Mouse (Mus musculus) spleen, postnatal 4 days (tissue): Measurements from ENCODE around the gene Dnmt3a.

Source experiments
- DNase-seq, 2 experiments: peaks; one replicate each; pipeline ENCODE4 v3.0.0; 2022; ENCODE audit warnings: low spot score in 2 of 2

The Dnmt3a gene

DNA sequence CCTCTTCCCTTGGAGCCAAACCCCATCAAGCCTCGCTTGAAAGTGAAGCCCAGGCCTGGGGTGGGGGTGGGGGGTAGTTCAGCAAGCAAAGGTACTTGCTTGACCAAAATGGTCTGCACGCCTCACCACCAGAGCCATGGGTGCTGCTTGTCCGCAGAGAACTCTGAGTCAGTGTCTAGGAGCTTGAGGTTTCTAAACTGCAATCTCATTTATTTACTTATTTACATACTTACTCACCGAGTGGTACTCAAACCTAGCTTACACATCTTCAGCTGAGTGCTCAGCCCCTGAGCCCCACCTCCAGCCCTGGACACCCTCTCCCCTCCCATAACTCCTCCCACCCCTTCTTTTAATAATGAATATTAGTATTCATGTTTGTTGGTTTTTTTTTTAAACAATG, 48.6 kb downstream of the Dnmt3a start:
- DNase-seq = no peak

DNA sequence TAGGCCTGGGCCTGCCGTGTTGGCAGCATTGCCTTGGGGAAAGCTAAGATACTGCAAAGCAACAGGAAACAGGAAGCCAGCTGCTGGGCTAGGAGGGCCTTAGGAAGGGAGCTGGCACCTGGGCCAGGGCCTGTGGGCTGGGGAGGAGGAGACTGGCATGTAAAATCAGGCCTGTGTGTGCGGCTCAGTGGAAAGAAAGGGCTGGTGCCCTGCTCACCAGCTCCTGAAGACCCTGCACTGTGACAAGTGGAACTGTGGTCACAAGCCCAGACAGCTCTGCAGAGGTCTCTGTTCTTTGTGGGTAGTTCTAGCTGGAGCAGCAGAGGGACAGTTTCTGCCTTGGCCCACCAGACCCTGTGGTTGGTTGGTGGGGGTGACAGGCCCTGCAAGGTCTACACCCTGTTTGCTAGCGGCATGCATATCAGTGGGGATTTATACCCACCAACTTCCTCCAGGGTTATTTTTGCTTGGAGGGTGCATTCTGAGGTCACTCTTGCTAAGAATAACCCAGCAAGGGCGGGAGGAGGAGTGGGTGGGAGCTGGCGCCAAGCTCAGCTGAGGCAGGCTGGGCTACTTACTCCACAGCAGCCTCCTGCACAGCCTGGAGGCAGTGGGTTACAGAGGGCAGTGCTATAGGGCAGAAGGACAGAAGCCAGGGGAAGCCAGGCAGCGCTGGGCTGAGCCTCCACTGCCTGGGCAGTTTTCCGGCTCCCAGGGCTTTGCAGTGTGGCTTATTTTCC, 50.1 kb downstream of the Dnmt3a start:
- DNase-seq = peak; percentile 47 to 74

DNA sequence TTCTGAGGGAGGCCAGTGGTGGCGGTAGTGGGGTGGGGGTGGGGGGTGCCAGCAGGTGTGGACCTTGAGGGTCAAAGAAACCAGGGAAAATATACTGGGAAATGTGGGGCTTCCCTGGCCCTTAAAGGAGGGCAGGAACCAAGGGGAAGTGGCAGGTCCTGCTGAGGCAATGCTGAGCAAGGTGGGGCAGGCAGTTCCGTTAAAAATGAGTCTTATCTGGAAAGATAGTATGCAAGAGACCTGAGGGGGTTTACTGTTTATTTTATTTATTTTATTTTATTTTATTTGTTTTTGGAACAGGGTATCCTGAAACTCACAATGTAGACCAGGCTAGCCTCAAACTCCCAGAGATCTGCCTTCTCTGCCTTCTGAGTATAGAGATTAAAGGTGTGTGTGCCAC, 50.9 kb downstream of the Dnmt3a start:
- no peak for DNase-seq

DNA sequence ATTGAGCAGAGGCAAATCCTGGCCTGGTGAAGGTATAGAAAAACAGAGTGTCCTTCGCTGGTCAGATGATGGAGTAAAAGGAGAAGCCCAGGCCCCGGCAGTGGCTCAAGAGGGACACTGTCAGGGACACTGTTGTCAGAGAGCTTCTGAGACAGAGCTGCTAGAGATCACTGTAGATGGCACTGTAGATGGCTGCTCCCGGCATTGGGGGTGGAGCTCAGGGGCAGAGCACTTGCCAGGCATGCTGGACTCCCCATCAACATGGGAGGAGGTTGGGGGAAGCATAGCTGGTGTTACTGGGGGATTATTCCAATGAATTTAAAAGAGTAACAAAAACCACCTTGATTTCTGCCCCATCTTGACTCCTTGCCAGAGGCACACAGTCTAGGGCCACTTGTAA, 51.4 kb downstream of the Dnmt3a start:
- no peak for DNase-seq

DNA sequence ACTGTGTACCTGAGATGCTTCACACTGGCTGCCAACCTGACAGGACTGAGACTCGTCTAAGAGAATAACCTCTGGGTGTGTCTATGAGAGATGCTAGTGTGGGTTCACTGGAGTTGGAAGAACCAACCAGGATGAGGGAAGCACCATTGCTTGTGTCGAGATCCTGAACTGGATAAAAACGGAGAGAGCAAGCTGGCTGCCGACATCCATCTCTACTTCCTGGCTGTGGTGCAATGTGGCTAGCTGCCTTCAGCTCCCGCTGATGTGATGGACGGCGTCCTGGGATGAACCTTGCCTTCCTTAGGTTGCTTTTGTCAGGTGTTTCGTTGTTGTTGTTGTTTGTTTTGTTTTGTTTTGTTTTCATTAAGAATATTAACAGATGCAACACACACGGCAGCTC, 52.0 kb downstream of the Dnmt3a start:
- DNase-seq = no peak

DNA sequence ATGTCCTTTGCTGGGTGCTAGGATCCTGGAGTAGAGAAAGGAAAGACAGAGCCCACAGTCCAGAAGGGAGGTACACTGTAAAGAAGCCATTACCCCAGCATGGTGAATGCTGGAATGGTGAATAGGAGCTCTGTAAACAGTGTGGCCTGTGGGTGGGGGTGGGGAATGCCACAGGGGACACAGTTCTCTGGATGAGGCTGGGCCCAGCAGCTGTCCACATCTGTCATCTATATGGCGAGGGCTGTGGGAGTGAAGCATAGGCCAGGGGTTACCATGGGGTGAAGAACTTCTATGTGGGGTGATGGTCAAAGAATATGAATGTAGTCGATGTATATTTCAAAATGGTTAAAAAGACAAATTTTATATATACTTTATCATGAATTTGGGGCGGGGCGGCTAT, 52.9 kb downstream of the Dnmt3a start:
- DNase-seq = no peak

DNA sequence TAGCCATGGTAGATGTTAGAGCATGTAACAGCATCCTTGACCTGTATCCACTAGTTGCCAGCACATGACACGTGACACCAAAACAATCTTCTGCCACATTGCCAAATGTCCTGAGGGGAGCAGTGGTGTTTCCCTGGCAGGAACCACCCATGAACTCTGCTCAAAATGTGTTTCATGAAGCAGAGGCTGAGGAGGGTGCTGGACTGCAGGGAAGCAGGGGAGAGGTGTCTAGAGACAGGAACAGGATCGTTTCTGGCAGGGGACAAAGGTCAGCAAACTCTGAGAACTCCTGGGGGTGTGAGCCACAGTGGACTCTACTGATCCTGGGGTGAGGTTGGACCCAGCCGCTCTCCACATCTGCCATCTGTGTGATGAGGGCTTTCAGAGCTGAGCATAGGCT, 53.7 kb downstream of the Dnmt3a start:
- no peak for DNase-seq

DNA sequence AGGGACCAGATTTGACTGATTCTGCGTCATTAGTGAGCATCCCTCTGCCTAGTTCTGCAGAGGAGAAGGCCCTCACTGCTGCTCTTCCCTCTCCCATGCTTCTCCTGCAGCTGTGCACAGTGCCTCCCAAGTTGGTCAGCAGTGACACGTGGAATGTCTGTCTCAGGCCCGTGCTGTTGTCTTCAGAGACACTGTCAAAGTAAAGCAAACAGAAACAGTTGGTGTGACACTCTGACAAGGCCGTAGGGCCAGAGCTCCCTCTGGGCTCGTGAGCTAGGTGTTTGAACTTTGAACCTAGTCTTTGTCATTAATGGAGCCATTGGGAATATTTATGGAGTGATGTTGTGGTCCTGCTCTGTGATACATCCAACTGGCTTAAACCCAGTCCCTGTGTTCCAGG, 54.2 kb downstream of the Dnmt3a start:
- DNase-seq = no peak

DNA sequence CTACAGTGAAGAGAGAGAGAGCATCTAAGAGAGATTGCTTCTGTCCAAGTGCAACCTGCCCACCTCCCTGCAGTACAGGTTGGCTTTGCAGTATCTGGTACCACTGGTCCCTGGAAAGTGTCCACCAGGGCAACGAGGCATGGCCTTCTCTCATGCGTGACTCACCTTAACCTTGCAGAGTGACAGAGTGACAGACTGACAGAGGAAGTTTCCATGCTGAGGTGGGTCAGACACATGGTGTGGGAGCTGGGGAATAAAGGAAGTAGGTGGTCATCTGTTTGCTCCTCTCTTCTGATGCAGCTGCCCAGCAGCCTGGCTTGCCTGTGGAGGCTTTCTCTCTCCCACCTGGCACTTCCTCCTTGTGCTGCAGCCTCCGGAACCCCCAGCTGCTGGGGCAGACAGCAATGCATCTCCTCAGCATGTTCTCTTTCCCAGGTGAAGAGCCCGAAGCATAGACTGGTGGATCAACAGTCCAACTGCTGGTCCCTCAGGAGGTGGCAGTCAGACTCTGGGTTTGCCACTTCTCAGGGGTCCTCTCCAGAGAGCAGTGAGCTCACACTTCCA, 55.9 kb downstream of the Dnmt3a start:
- no peak for DNase-seq

DNA sequence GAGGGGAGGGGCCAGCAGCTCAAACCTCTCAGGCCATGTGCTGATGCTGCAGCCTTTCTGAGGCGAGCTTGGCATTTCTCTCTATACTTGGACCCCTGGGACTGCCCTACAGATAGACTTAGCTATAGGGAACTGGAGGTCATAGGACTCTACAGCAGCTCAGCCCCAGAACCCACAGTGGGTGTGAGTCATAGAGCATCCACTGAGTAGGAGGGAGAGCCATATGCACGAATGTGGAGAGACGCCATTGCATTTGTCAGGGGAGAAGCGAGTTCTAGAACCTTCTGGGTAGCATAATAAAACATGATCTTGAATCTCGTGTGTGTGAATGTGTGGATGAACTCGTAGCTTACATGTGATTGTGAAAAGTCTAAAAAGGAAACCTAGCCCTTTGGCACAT, 56.4 kb downstream of the Dnmt3a start:
- DNase-seq = no peak

DNA sequence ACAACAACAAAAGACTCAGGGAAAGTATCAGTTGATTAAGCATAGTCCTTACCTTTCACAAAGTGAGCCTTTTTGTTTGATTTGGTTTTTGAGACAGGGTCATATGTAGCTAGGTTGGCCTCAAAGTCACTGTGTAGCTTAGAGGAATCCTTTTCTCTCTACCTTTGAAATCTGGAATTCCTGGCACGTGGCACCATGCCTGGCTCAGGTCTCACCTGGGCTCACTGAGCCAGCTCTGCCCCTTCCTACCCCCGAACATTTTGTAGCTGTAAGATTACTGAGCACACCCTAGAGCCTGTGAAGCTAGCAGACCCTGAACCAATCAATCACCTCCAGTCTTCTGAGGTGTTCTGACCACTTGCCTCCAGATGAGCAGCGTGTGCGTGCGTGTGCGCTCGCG, 58.4 kb downstream of the Dnmt3a start:
- no peak for DNase-seq

DNA sequence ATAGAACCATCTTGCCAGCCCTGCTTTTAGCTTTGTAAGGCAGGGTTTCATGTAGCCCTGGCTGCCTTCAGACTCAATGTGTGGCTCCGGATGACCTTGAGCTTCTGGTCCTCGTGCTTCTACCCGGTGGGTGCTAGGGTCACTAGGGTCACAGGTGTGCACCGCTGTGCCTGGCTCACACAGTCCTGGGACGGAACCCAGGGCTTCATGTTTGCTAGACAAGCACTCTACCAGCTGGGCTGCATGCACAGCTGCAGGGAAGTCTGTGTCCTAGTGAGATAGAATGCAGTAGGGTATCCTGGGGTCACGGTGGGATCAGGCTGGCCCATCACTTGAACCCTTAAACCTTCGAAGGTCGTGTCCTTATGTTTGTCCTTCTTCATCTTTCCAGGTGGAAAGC, 59.8 kb downstream of the Dnmt3a start:
- DNase-seq = no peak

DNA sequence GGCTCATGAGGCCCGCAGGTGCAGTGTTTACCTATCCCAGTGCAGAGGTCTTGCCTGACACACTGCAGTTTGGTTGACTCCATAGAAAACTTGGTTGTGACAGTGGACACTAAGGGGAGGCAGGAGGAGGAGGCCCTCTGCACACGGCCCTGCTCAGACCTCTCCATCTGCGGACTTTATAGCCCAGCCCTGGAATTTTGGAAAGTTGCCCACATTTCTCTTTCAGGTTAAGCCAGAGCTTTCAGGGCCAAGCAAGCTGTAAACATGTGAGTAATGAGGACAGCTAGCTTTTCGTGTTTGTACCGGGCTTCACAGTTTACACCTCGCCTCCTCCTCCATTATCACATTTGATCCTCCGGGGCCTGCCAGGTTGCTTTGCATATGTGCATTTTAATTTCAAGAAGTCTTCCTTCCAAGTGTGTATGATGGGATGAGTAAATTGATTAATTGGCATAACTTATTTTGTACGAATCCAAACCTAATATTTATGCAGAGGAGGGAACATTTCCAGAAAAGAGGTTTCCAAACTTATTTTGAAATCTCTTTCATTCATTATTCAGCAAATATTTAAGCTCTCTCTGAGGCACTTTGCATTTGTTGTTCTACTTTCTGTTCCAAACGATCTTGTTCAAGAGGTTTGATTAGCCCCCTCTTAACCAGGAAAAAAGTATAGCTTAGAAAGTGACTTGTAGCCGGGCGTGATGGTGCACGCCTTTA, 61.0 kb downstream of the Dnmt3a start:
- DNase-seq = no peak

DNA sequence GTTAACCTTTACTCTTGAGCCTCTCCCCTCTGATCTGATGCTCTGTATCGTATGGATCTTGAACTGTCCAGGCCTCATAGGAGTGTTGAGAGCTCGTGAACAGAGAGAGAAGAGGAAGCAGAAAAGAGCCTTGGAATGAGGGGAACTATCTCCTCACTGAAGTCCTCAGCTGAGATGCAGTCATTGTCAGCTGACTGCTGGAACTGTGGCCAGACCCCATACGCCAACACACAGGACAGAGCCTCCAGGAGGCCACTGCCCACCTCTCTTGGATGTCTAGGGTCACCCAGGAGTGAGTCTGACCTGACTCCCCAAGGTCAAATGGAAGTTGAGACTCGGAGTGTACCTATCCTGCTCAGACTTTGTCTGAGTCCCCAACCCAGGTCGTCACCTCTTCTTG, 62.3 kb downstream of the Dnmt3a start:
- no peak for DNase-seq

DNA sequence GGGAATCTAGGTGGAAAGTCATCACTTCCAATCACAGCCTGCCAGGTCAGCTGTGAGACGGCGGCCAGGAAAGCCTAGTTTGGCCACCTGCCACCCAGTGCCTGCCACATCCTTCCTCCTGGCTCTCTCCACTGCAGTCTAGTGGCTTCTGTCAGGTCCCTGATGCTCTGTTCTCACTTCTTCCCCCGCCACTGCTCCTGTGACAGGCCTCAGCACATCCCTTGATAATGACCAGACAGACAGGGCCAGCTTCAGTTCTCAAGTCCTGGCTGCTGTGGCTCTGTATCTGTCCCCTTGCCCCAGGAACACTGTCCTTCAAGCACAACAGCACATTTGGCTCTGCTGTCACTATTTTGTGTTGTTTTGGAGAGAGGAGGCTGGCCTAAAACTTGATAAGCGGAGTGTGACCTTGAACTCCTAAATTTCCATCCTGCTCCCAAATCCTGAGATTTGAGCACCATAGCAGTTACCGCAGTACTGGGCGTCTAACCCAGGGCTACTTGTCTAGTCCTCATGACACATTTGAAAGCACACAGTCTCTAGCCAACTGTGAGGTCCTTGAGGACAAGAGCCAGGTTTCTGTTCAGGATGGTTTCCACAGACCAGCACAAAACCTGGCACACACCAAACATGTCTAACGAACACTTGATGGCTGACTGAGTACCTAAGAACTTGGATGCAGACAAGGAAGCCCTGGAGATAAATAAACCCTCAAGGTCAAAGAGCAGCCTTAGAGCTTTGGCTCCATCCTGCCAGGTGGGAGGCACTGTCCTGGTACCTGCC, 63.1 kb downstream of the Dnmt3a start:
- DNase-seq = no peak

DNA sequence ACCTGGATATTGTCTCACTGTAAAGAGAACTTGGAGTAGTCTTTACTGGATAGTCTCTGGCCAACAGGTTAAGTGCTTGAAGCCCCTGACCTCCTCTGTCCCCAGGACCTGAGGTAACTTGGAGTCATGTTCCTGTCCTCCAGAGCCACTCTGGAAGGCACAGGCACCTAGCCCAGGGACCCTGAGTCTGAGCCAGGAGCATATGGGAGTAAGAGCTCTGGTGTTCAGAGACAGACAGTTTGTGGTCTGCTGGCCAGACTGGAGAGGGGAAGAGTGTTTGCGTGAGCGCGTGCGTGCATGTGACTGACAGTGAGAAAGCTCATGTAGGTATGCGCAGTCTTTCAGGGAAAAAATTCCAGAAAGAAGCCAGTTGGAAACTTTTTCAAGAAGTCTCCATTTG, 64.2 kb downstream of the Dnmt3a start:
- no peak for DNase-seq

DNA sequence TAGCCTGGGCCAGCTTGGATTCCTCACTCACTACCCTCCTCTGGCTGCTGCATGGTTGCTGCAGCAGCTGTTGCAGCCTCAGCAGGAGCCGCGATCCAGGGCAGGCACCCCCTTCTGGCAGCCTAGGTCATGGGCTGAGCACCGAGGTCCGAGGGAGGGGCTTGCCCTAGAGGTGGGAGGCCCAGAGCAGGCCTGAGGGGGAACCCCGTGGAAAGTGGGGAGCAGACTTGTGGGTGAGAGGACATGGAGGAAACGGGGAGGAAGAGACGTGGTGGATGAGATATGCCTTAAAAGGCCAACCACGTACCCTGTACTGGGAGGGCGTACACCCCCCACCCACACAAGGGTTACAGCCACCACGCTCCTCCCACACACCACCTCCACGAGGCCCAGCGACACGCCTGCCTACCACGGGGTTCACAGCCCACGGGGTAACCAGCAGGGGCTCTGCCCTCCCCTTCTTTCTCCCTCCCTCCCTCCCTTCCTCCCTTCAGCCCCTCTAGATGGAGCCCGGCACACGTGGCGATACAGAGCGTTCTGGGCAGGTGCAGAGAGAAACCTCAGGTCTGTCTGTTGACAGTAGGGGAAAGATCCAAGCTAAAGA, 65.2 kb downstream of the Dnmt3a start:
- peak; percentile 59 to 75 for DNase-seq

DNA sequence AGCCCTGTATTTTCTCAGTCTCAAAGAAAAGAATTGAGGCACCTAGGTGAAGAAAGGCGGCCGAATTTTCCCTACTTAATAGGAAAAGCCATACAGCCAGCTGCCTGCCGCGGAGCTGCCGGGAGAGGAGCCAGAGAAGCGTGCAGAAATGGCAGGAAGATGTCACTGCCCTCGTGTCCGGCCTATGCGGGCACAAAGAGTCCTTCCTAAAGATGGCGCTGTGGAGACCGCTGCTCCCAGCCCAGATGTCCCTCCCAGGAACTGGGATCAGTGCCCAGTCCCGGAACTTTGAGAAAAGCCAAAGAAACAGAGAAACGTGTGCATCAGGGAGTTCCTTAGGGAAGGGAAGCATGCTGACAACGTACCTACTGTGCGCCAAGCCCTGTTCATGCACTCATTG, 65.8 kb downstream of the Dnmt3a start:
- peak in 1 of 2 experiments; percentile 38 for DNase-seq

DNA sequence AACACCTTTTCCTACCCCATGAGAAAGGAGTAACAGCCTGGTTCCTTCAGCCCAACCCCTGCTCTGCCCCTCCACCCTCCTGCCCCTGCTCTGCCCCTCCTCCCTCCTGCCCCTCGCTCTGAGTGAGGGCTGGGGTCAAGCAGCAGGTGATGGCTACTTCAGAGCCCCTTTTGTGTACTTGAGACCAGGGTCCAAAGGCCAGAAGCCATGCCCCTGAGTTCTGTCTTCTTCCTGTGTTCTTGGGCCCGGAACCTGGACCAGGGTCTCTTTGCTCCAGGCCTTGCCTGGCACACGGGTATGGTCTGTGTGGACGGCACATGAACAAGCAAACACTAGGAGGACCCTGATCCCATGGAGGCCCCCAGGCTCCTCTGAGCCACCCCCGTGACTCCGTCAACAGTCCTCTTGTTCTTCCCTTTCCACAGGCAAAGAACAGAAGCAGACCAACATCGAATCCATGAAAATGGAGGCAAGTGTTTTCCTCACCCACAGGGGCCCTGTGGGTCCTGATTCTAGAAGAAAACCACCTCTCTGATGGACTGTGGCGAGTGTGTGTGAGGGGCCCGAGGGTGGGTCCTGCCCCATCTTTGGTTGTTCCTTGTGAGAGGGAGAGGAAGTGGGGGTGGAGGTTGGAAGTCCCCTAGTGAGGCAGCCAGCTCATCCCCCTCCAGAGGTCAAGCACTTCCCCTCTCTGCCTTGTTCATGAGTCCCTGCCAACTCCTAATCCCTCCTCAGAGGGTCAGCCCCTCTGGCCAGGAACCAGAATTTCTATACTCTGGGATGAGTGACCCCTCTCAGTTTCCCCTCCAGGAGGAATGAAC, 66.8 kb downstream of the Dnmt3a start:
- DNase-seq = no peak

DNA sequence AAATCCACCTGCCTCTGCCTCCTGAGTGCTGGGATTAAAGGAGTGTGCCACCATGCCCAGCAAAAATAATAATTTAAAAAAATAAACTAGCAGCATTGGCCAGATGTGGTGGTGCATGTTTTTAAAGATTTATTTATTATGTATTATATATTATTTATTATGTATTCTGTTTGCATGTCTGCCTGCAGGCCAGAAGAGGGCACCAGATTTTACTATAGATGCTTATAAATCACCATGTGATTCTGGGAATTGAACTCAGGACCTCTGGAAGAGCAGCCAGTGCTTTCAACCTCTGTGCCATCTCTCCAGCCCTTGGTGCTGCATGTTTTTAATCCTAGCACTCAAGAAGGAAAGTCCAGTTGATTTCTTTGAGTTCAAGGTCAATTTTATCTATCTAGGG, 69.7 kb downstream of the Dnmt3a start:
- DNase-seq = no peak

DNA sequence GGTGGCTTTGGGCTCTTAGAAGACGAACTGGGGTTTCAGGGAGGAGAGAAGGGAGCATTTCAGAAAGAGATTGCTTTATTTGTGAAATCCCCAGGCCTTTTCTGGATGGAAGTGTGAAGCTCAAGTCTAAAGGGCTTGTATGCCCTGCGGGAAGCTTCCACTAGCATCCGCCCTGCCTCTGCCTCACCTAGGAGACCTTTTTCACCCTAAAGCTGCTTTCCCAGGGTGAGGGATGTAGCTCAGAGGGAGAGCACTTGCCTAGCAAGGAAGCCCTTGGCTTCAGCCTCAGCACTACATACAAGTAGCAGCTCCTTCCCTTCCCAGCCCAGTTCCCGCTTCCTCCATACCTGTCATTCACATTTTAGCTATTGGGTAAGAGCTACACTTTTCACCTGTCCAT, 71.6 kb downstream of the Dnmt3a start:
- DNase-seq = no peak
